Mouse (Mus musculus) kidney, adult 2 months (tissue): Measurements from ENCODE around the gene Csnk1d.

Source experiments
- CTCF ChIP-seq: fragments of 200-500 bp; conservative IDR thresholded peaks from 2 replicates; pipeline ENCODE4 v1.5.1; 2011; ENCODE audit warnings: low read depth, mild to moderate bottlenecking, control low read depth, low read length, moderate library complexity, mixed read lengths; ENCODE audit not compliant: insufficient read depth, insufficient read length
- POLR2A ChIP-seq: fragments of 200-500 bp; IDR thresholded peaks from one replicate; pipeline ENCODE4 v1.6.1; 2011; ENCODE audit warnings: low read depth, low read length, control low read depth

- TF ChIP-seq CTCF: no peak
- no peak for TF ChIP-seq POLR2A
These were observed 62.7 kb downstream of the Csnk1d start for GRCm38 (mm10) chr11:120928468-120928867.
